Mouse (Mus musculus): ENCODE measurements at regions not wholly inside any gene's neighbourhood (a gene's known extent, or its start where the extent isn't known, plus 50 kb on each side); places are given as distances from the start of the nearest gene placed in this dataset.

GRCm38 (mm10) chr2:46280822-46281221 lies 1163.6 kb upstream of the Zeb2 start:
- TF ChIP-seq POLR2A (IDR thresholded peaks at IDR 0.05; ENCODE audit: control insufficient read depth in 1 of 2, insufficient read depth in 1 of 2, low read depth in 1 of 2, low read length in 2 of 2, poor library complexity in 1 of 2) (no peak), TAL1 (IDR thresholded peaks at IDR 0.05; ENCODE audit: low read length) (no peak), MAX (IDR thresholded peaks at IDR 0.05; ENCODE audit: low read length) (no peak), MAFK (IDR thresholded peaks at IDR 0.05; ENCODE audit: borderline replicate concordance, low read depth, low read length) (no peak), EP300 (IDR thresholded peaks at IDR 0.05; ENCODE audit: low read depth in 1 of 2, low read length in 2 of 2) (no peak), CTCF (IDR thresholded peaks at IDR 0.05 in 2 of 3, conservative IDR thresholded peaks at IDR 0.05 in 1 of 3; ENCODE audit: control insufficient read depth in 1 of 3, insufficient read depth in 1 of 3, low read depth in 2 of 3, low read length in 3 of 3, poor library complexity in 1 of 3, severe bottlenecking in 1 of 3) (no peak), USF1 (IDR thresholded peaks at IDR 0.05; ENCODE audit: low read depth, low read length) (no peak)
